ENCODE assay signal across 9 mouse cellular contexts in genomic region chr2:26507481-26507886, GRCm38 (mm10). TPM values are rescaled to one million over a fixed set of nuclear protein-coding genes. Genes with fewer than 3 reads are reported as not detected.
DNase-seq lines count a peak whose midpoint lies in the region; ATAC-seq and TF ChIP-seq lines count a peak whose summit lies in the region.
"Had no signal": no experiment of that assay in that cellular context is flagged by ENCODE, and none has a peak within 500 bp of the region (broad histone marks: within the 10 kb centered on the region; RNA-seq: fewer than 3 reads in every experiment).

No protein-coding gene starts in this region.

- TF ChIP-seq POLR2A in kidney, adult 2 months (IDR thresholded peaks at IDR 0.05; ENCODE audit: low read depth, low read length): no peak

- no peaks in the 10 kb centered on the region for H3K9me3 ChIP-seq in midbrain, embryonic 10.5 days (replicated peaks)
- H3K9me3 ChIP-seq in midbrain, postnatal 0 days (ENCODE audit: low read length): no peaks in the 10 kb centered on the region
- no peaks in the 10 kb centered on the region for H3K9me3 ChIP-seq in lung, postnatal 0 days (ENCODE audit: low read length)
- no peaks in the 10 kb centered on the region for H3K9me3 ChIP-seq in stomach, embryonic 15.5 days
- H3K9me3 ChIP-seq: neural tube, embryonic 12.5 days had no signal

- ATAC-seq in midbrain, postnatal 0 days (ENCODE audit: low FRiP score): no peak; the same call in 1 of the 2 replicates
- ATAC-seq in lung, postnatal 0 days: peak; percentile 27
- ATAC-seq in stomach, embryonic 15.5 days (ENCODE audit: insufficient read depth, low FRiP score, low read depth): peak; percentile 44; the same call in 1 of the 2 replicates

- H3K4me1 ChIP-seq in midbrain, embryonic 10.5 days: peaks cover 60% of the 10 kb centered on the region
- 0 out of 2 replicates have a peak, but pooled peaks cover 5% of the 10 kb centered on the region for H3K4me1 ChIP-seq in midbrain, postnatal 0 days (ENCODE audit: insufficient read depth, low read length)
- H3K4me1 ChIP-seq in kidney, adult 2 months (ENCODE audit: control insufficient read depth, insufficient read depth, low read length): peaks cover 14% of the 10 kb centered on the region
- peaks cover 19% of the 10 kb centered on the region for H3K4me1 ChIP-seq in lung, postnatal 0 days (ENCODE audit: insufficient read depth, low read depth, low read length)
- peaks cover 44% of the 10 kb centered on the region for H3K4me1 ChIP-seq in stomach, embryonic 15.5 days

- peak; percentile 50 for DNase-seq in midbrain, embryonic 10.5 days (ENCODE audit: low spot score)
- no peak for DNase-seq in midbrain, postnatal 0 days (ENCODE audit: low spot score)
- DNase-seq in embryo, embryonic 10 days (ENCODE audit: low spot score): peak; percentile 74
- peak; percentile 70 to 86 for DNase-seq in heart, adult 9 months (ENCODE audit: low spot score in 2 of 2)
- peak; percentile 78 for DNase-seq in kidney, adult 2 months
- DNase-seq in lung, postnatal 0 days (ENCODE audit: low spot score): peak; percentile 90
- no peak for DNase-seq in cerebellum, adult 11-12 months

- 0 out of 2 replicates have a peak, but pooled peaks have one; percentile 4 for TF ChIP-seq EP300 in lung, postnatal 0 days (IDR thresholded peaks at IDR 0.05)

- H3K27me3 ChIP-seq in midbrain, embryonic 10.5 days (ENCODE audit: low read depth, poor library complexity, severe bottlenecking): peaks cover 36% of the 10 kb centered on the region
- peaks cover 24% of the 10 kb centered on the region for H3K27me3 ChIP-seq in midbrain, postnatal 0 days (ENCODE audit: insufficient read depth, low read length)
- H3K27me3 ChIP-seq in kidney, adult 2 months (replicated peaks; ENCODE audit: control insufficient read depth, insufficient read depth, low read length): no peaks in the 10 kb centered on the region
- no peaks in the 10 kb centered on the region for H3K27me3 ChIP-seq in lung, postnatal 0 days (replicated peaks; ENCODE audit: insufficient read depth, low read length)
- H3K27me3 ChIP-seq in stomach, embryonic 15.5 days (replicated peaks): no peaks in the 10 kb centered on the region

- H3K4me2 ChIP-seq in midbrain, postnatal 0 days (ENCODE audit: low read depth, low read length, poor library complexity, severe bottlenecking): no peak overlapping the region
- peak overlapping the region; percentile 12; the same call in 1 of the 2 replicates for H3K4me2 ChIP-seq in lung, postnatal 0 days (replicated peaks; ENCODE audit: low read depth, low read length)
- peak overlapping the region; percentile 35 for H3K4me2 ChIP-seq in stomach, embryonic 15.5 days
- H3K4me2 ChIP-seq: neural tube, embryonic 12.5 days had no signal

- H3K27ac ChIP-seq in midbrain, embryonic 10.5 days (replicated peaks): peak overlapping the region; percentile 96
- H3K27ac ChIP-seq in midbrain, postnatal 0 days (ENCODE audit: low read depth, low read length): no peak overlapping the region
- peak overlapping the region; percentile 68 for H3K27ac ChIP-seq in kidney, adult 2 months (ENCODE audit: insufficient read depth, low read depth, low read length)
- peak overlapping the region; percentile 82 for H3K27ac ChIP-seq in lung, postnatal 0 days (ENCODE audit: low read length)
- peak overlapping the region; percentile 94 for H3K27ac ChIP-seq in stomach, embryonic 15.5 days

- no peak for TF ChIP-seq CTCF in midbrain, postnatal 0 days (IDR thresholded peaks at IDR 0.05)
- no peak for TF ChIP-seq CTCF in kidney, adult 2 months (conservative IDR thresholded peaks at IDR 0.05; ENCODE audit: insufficient read depth, insufficient read length, low read depth, low read length)
- no peak for TF ChIP-seq CTCF in lung, postnatal 0 days (IDR thresholded peaks at IDR 0.05)

- WGBS in midbrain, embryonic 10.5 days: 3% methylated on average over 7 of the region's 7 CpGs
- WGBS in midbrain, postnatal 0 days: 16% methylated on average over 7 of the region's 7 CpGs
- WGBS in kidney, adult 2 months: 28% methylated on average over 7 of the region's 7 CpGs
- WGBS in lung, postnatal 0 days: 8% methylated on average over 7 of the region's 7 CpGs
- 3% methylated on average over 7 of the region's 7 CpGs for WGBS in stomach, embryonic 15.5 days

- peak overlapping the region; percentile 9; the same call in 1 of the 2 replicates for H3K4me3 ChIP-seq in midbrain, embryonic 10.5 days
- no peak overlapping the region for H3K4me3 ChIP-seq in midbrain, postnatal 0 days (ENCODE audit: low read depth, low read length)
- no peak overlapping the region for H3K4me3 ChIP-seq in kidney, adult 2 months (ENCODE audit: insufficient read depth, low read depth, low read length)
- no peak overlapping the region for H3K4me3 ChIP-seq in lung, postnatal 0 days (ENCODE audit: low read depth, low read length)
- H3K4me3 ChIP-seq in stomach, embryonic 15.5 days (replicated peaks): no peak overlapping the region
- H3K4me3 ChIP-seq: neural tube, embryonic 12.5 days had no signal

- no peaks in the 10 kb centered on the region for H3K36me3 ChIP-seq in midbrain, embryonic 10.5 days
- H3K36me3 ChIP-seq in midbrain, postnatal 0 days (ENCODE audit: insufficient read depth, low read length): no peaks in the 10 kb centered on the region
- no peaks in the 10 kb centered on the region for H3K36me3 ChIP-seq in kidney, adult 2 months (ENCODE audit: control insufficient read depth, insufficient read depth, low read length)
- H3K36me3 ChIP-seq in lung, postnatal 0 days (ENCODE audit: insufficient read depth, low read length): no peaks in the 10 kb centered on the region
- H3K36me3 ChIP-seq in stomach, embryonic 15.5 days: no peaks in the 10 kb centered on the region
- H3K36me3 ChIP-seq: neural tube, embryonic 12.5 days had no signal

- H3K9ac ChIP-seq in midbrain, postnatal 0 days (replicated peaks; ENCODE audit: low read length, poor library complexity, severe bottlenecking): no peak overlapping the region
- no peak overlapping the region for H3K9ac ChIP-seq in lung, postnatal 0 days (replicated peaks; ENCODE audit: low read depth)
- no peak overlapping the region for H3K9ac ChIP-seq in stomach, embryonic 15.5 days
- H3K9ac ChIP-seq: neural tube, embryonic 12.5 days had no signal

RNA-seq across cellular contexts. Expression of gene Notch1, which starts 9.0 kb away (rescaled TPM):
- polyA plus RNA-seq in midbrain, embryonic 10.5 days (2016; fragmentation: Nextera tagmentation; extraction: Ambion mirVana): 30.1 and 38.3 TPM in 2 replicates
- 48.9 and 65.8 TPM in 2 replicates for total RNA-seq in midbrain, postnatal 0 days (2014; rRNA removed)
- 6.8 and 7.6 TPM in 2 replicates for polyA plus RNA-seq in midbrain, postnatal 0 days (2015; fragmentation: Nextera tagmentation; extraction: Ambion mirVana)
- polyA plus RNA-seq in kidney, adult 2 months (2012; rRNA removed): 16.1 and 17.7 TPM in 2 replicates
- 11.8 and 14.7 TPM in 2 replicates for polyA plus RNA-seq in lung, postnatal 0 days (2015; fragmentation: Nextera tagmentation; extraction: Ambion mirVana)
- 16.1 and 17.9 TPM in 2 replicates for polyA plus RNA-seq in stomach, embryonic 15.5 days (2015; fragmentation: Nextera tagmentation; extraction: Ambion mirVana)

Comparison
In these comparisons a context has a peak if more than half of its experiments do, and no peak if none do; other contexts are left out.
1. DNase-seq: peak in midbrain, embryonic 10.5 days (single experiment), embryo, embryonic 10 days (single experiment), heart, adult 9 months (2 of 2), kidney, adult 2 months (single experiment) and lung, postnatal 0 days (single experiment); none in midbrain, postnatal 0 days (single experiment) and cerebellum, adult 11-12 months (single experiment).